Mouse (Mus musculus) left cerebral cortex, adult 9 months (tissue): ENCODE results near the gene Rnf225.

Experiments used
- DNase-seq, 2 experiments: peaks; one replicate each; pipeline ENCODE4 v3.0.0; 2022; ENCODE audit warnings: low spot score in 2 of 2

The Rnf225 gene

GRCm38 (mm10) chr7:12980291-12980690 is 53.1 kb downstream of the Rnf225 start:
- DNase-seq: no peak
